8 mouse cellular contexts compared by ENCODE assay signal in the genomic region with DNA sequence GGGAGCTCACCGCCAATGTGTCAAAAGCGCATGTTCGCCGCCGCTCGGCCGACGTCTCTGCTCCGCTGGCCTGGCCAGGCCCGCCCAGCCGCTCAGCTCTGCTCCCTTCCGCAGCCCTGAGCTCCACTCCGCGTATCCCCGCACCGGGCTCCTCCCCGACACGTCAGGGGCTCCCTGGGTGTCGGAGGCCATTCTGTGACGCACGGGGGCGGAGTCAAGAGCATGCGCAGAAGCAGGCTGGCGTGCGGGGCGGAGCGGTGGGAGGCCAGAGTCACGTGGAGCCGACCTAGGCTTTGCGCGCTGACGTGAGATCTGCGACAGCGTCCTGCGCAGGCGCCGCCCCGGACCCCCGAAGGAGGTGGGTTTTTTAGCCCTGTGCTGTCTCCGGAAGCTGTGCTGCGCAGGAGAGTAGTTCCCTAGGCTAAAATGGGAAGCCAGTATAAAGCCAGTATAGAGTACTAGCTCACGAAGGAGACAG. TPM values are rescaled to one million over a fixed set of nuclear protein-coding genes. Genes with fewer than 3 reads are reported as not detected.
A peak's percentile ranks its signal among the peaks of the same experiment; 100 is the strongest.
DNase-seq lines count a peak whose midpoint lies in the region; ATAC-seq and TF ChIP-seq lines count a peak whose summit lies in the region.

No protein-coding gene starts in this region.

- H3K9ac ChIP-seq in heart, embryonic 13.5 days: peak overlapping the region; percentile 99
- H3K9ac ChIP-seq in liver, embryonic 12.5 days: peak overlapping the region; percentile 98
- peak overlapping the region; percentile 90 for H3K9ac ChIP-seq in stomach, embryonic 15.5 days

- H3ac ChIP-seq in C2C12 (ENCODE audit: control insufficient read depth, insufficient read length, low read depth): peak overlapping the region; percentile 79

- H3K9me3 ChIP-seq in erythroblast, embryonic 14.5 days (ENCODE audit: control insufficient read depth, low read length): no peaks in the 10 kb centered on the region
- no peaks in the 10 kb centered on the region for H3K9me3 ChIP-seq in heart, embryonic 13.5 days
- H3K9me3 ChIP-seq in liver, embryonic 12.5 days (replicated peaks): no peaks in the 10 kb centered on the region
- H3K9me3 ChIP-seq in stomach, embryonic 15.5 days: no peaks in the 10 kb centered on the region

- H3K27ac ChIP-seq in heart, embryonic 13.5 days (replicated peaks): peak overlapping the region; percentile 100
- peak overlapping the region; percentile 99 for H3K27ac ChIP-seq in liver, embryonic 12.5 days
- peak overlapping the region; percentile 100 for H3K27ac ChIP-seq in stomach, embryonic 15.5 days

- H3K4me3 ChIP-seq in C2C12 (ENCODE audit: insufficient read depth, poor library complexity, severe bottlenecking): peak overlapping the region; percentile 78
- H3K4me3 ChIP-seq in erythroblast, embryonic 14.5 days (replicated peaks): peak overlapping the region; percentile 97
- peak overlapping the region; percentile 97 for H3K4me3 ChIP-seq in heart, embryonic 13.5 days
- H3K4me3 ChIP-seq in liver, embryonic 12.5 days: peak overlapping the region; percentile 98
- peak overlapping the region; percentile 91 for H3K4me3 ChIP-seq in stomach, embryonic 15.5 days (replicated peaks)

- peak; percentile 99 for ATAC-seq in heart, embryonic 13.5 days (ENCODE audit: extremely low read depth, insufficient number of reproducible peaks, low FRiP score, low TSS enrichment)
- peak; percentile 98 for ATAC-seq in liver, embryonic 12.5 days
- peak; percentile 99 for ATAC-seq in stomach, embryonic 15.5 days (ENCODE audit: insufficient read depth, low FRiP score, low read depth)

- no peaks in the 10 kb centered on the region for H3K27me3 ChIP-seq in C2C12 (ENCODE audit: control insufficient read depth, insufficient read depth, insufficient read length)
- H3K27me3 ChIP-seq in erythroblast, embryonic 14.5 days (ENCODE audit: control insufficient read depth): no peaks in the 10 kb centered on the region
- no peaks in the 10 kb centered on the region for H3K27me3 ChIP-seq in heart, embryonic 13.5 days (replicated peaks)
- no peaks in the 10 kb centered on the region for H3K27me3 ChIP-seq in liver, embryonic 12.5 days (replicated peaks)
- no peaks in the 10 kb centered on the region for H3K27me3 ChIP-seq in stomach, embryonic 15.5 days (replicated peaks)

- peaks cover 60% of the 10 kb centered on the region for H3K4me1 ChIP-seq in erythroblast, embryonic 14.5 days (ENCODE audit: control insufficient read depth)
- H3K4me1 ChIP-seq in heart, embryonic 13.5 days: peaks cover 43% of the 10 kb centered on the region
- H3K4me1 ChIP-seq in liver, embryonic 12.5 days: peaks cover 58% of the 10 kb centered on the region
- peaks cover 10% of the 10 kb centered on the region for H3K4me1 ChIP-seq in stomach, embryonic 15.5 days

- DNase-seq in brain, embryonic 14.5 days (ENCODE audit: low read depth): peak; percentile 99
- peak; percentile 100 for DNase-seq in kidney, postnatal 10 days
- DNase-seq in natural killer cell, adult 2 months (ENCODE audit: low spot score in 2 of 2): peak; percentile 100

- under 1% methylated on average over 42 of the region's 42 CpGs for WGBS in heart, embryonic 13.5 days
- WGBS in liver, embryonic 12.5 days (ENCODE audit: insufficient replicate concordance): under 1% methylated on average over 42 of the region's 42 CpGs
- under 1% methylated on average over 42 of the region's 42 CpGs for WGBS in stomach, embryonic 15.5 days

- TF ChIP-seq POLR2A in brain, embryonic 14.5 days (IDR thresholded peaks at IDR 0.05; ENCODE audit: borderline replicate concordance, extremely low read depth, insufficient read depth, insufficient read length, poor library complexity, severe bottlenecking): peak; percentile 83

- H3K79me2 ChIP-seq in C2C12 (ENCODE audit: control insufficient read depth, insufficient read depth): peaks cover 46% of the 10 kb centered on the region

- H3K36me3 ChIP-seq in C2C12 (ENCODE audit: control insufficient read depth, insufficient read depth): no peaks in the 10 kb centered on the region
- H3K36me3 ChIP-seq in erythroblast, embryonic 14.5 days (ENCODE audit: control insufficient read depth): peaks cover 14% of the 10 kb centered on the region
- peaks cover 7% of the 10 kb centered on the region; the same call in 1 of the 2 replicates for H3K36me3 ChIP-seq in heart, embryonic 13.5 days
- peaks cover 6% of the 10 kb centered on the region; the same call in 1 of the 2 replicates for H3K36me3 ChIP-seq in liver, embryonic 12.5 days
- no peaks in the 10 kb centered on the region for H3K36me3 ChIP-seq in stomach, embryonic 15.5 days

- H3K4me2 ChIP-seq in heart, embryonic 13.5 days: peak overlapping the region; percentile 83
- peak overlapping the region; percentile 92 for H3K4me2 ChIP-seq in liver, embryonic 12.5 days
- peak overlapping the region; percentile 65 for H3K4me2 ChIP-seq in stomach, embryonic 15.5 days

- no peak for TF ChIP-seq CTCF in C2C12 (IDR thresholded peaks at IDR 0.05; ENCODE audit: control insufficient read depth, insufficient read depth, insufficient read length)
- no peak for TF ChIP-seq CTCF in brain, embryonic 14.5 days (IDR thresholded peaks at IDR 0.05; ENCODE audit: borderline replicate concordance, extremely low read depth, insufficient read depth, insufficient read length)

- H3K79me3 ChIP-seq in C2C12 (ENCODE audit: low read depth): peaks cover 43% of the 10 kb centered on the region

TF ChIP-seq in C2C12, 6 proteins besides CTCF, POLR2A, EP300 and RAD21:
- TF ChIP-seq USF1 (IDR thresholded peaks at IDR 0.05; ENCODE audit: low read depth) (peak; percentile 99), MYOG (IDR thresholded peaks at IDR 0.05; ENCODE audit: control insufficient read depth, extremely low read depth, insufficient read length) (no peak)

RNA-seq across cellular contexts. Expression of gene Ndel1, which starts 18.7 kb away (rescaled TPM):
- 27.9 TPM for polyA plus RNA-seq in C2C12 (2012; fragmentation: generic; extraction: Trizol)
- polyA plus RNA-seq in brain, embryonic 14.5 days (2012; rRNA removed): 62.4 and 74.0 TPM in 2 replicates
- polyA plus RNA-seq in erythroblast, embryonic 14.5 days (2012): 6.3 and 6.6 TPM in 2 replicates
- polyA plus RNA-seq in heart, embryonic 13.5 days (2015; fragmentation: Nextera tagmentation; extraction: Ambion mirVana): 56.7 and 61.6 TPM in 2 replicates
- 40.4 and 42.0 TPM in 2 replicates for polyA plus RNA-seq in liver, embryonic 12.5 days (2016; fragmentation: Nextera tagmentation; extraction: Ambion mirVana)
- 78.7 and 80.4 TPM in 2 replicates for polyA plus RNA-seq in stomach, embryonic 15.5 days (2015; fragmentation: Nextera tagmentation; extraction: Ambion mirVana)

RNA-seq across cellular contexts. Expression of gene Rnf222, which starts 35.4 kb away (rescaled TPM):
- polyA plus RNA-seq in C2C12 (2012; fragmentation: generic; extraction: Trizol): not detected
- polyA plus RNA-seq in brain, embryonic 14.5 days (2012; rRNA removed): 0.05 and 0.10 TPM in 2 replicates
- 0.01 TPM in 1 of 2 replicates, not detected in the other for polyA plus RNA-seq in erythroblast, embryonic 14.5 days (2012)
- 0.14 and 0.15 TPM in 2 replicates for polyA plus RNA-seq in heart, embryonic 13.5 days (2015; fragmentation: Nextera tagmentation; extraction: Ambion mirVana)
- polyA plus RNA-seq in liver, embryonic 12.5 days (2016; fragmentation: Nextera tagmentation; extraction: Ambion mirVana): 0.07 and 0.10 TPM in 2 replicates
- polyA plus RNA-seq in stomach, embryonic 15.5 days (2015; fragmentation: Nextera tagmentation; extraction: Ambion mirVana): 0.22 and 0.64 TPM in 2 replicates

RNA-seq across cellular contexts. Expression of gene Rpl26, which starts 48.4 kb away (rescaled TPM):
- 625 TPM for polyA plus RNA-seq in C2C12 (2012; fragmentation: generic; extraction: Trizol)
- polyA plus RNA-seq in brain, embryonic 14.5 days (2012; rRNA removed): 2,015 and 2,036 TPM in 2 replicates
- polyA plus RNA-seq in erythroblast, embryonic 14.5 days (2012): 7.0 and 11.1 TPM in 2 replicates
- polyA plus RNA-seq in heart, embryonic 13.5 days (2015; fragmentation: Nextera tagmentation; extraction: Ambion mirVana): 640 and 686 TPM in 2 replicates
- 938 and 976 TPM in 2 replicates for polyA plus RNA-seq in liver, embryonic 12.5 days (2016; fragmentation: Nextera tagmentation; extraction: Ambion mirVana)
- 1,013 and 1,066 TPM in 2 replicates for polyA plus RNA-seq in stomach, embryonic 15.5 days (2015; fragmentation: Nextera tagmentation; extraction: Ambion mirVana)

Comparison
In these comparisons a context has a peak if more than half of its experiments do, and no peak if none do; other contexts are left out.
1. Peak in every context shown above with its lines: DNase-seq, ATAC-seq, H3K4me3 ChIP-seq and H3K27ac ChIP-seq.
2. RNA of gene Rpl26, which starts 48.4 kb away (polyA plus RNA-seq): 2,015 to 2,036 TPM in brain, embryonic 14.5 days, 1,013 to 1,066 TPM in stomach, embryonic 15.5 days, 938 to 976 TPM in liver, embryonic 12.5 days, 640 to 686 TPM in heart, embryonic 13.5 days and 625 TPM in C2C12 (single experiment); 7.0 to 11.1 TPM in erythroblast, embryonic 14.5 days; every median in the first group is over 10 times any median in the second.